Mouse (Mus musculus): ENCODE measurements around the gene Zc3h6.
"Not testable (repeated sequence)": the region's sequence is repeated elsewhere in the genome, so short reads cannot be mapped to it uniquely, and the experiment has no call there.

Gene Zc3h6

GRCm38 (mm10) chr2:128966641-128967580 lies at the start of gene Zc3h6:
TSS of gene Zc3h6 (plus strand) at chr2:128967402.
- DNase-seq: peak; percentile 99

DNA sequence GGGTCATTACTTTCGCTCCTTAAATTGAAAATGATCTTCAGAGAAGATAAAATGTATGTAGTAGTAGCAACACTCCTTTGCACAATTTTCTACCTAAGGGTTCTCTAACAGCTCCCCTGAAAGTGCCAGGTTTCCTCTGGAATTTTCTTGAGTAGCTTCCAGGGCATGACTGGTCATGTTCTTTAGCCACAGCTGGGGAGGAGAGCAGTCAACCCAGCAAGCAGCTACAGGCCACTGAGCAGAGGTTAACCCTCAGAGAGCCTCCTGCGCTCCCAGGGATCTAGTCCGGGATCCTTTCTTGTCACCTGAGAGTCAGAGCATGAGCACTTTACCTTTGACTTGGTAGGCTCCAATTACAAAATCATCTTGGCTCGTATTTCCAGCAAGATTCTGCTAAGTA lies 42.4 kb upstream of the Zc3h6 start:
- DNase-seq: no peak

DNA sequence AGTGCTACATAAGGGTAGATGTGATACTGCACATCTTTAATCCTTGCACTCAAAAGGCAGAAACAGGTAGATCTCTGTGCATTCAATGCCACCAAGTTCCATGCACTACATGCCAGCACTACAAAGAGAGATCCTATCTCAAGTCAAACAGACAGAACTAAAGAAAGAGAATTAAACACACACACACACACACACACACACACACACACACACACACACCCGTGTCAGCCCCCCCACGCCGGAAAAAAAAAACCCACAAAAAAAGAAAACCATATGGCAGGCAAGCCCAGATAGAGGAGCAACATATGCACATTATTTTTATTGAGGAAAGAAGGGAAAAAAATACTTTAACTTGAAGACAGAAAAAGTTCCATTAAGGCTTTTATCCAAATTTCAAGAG lies 38.8 kb upstream of the Zc3h6 start:
- no peak for DNase-seq

DNA sequence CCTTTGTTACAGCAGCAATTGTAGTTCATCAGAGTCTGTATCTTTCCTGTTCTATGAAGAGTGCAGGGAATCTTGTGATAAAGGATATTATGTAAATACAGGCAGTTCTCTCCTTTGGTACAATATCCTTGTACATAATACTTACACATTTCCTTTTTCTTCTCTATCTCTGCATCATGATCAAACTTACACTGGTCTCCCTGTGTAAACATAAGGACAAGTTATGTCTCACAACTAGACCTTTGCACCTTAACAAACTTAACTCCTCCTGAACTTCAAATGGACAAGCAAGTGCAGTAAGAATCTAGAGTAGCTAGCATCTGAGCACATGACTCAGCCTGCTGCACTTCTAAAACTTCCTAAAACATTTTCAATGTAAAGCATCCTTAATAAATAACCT lies 36.5 kb upstream of the Zc3h6 start:
- DNase-seq: no peak

DNA sequence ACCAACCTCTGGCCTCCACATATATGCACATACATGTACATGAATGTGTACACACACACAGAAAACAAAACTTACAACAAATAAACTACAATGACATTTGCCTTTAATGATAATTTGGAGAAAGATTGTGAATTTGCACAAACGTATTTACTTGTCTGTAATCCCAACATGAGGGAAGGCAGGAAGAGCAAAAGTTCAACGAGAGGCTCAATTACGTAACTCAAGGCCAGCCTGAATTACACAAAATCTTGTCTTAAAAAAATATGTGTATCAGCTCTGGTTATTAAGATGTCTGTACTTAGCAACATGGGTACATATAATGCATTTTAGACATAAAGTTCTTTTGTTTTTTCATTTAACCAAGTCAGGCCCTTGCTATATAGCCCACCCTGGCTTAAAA lies 30.9 kb upstream of the Zc3h6 start:
- no peak for DNase-seq

DNA sequence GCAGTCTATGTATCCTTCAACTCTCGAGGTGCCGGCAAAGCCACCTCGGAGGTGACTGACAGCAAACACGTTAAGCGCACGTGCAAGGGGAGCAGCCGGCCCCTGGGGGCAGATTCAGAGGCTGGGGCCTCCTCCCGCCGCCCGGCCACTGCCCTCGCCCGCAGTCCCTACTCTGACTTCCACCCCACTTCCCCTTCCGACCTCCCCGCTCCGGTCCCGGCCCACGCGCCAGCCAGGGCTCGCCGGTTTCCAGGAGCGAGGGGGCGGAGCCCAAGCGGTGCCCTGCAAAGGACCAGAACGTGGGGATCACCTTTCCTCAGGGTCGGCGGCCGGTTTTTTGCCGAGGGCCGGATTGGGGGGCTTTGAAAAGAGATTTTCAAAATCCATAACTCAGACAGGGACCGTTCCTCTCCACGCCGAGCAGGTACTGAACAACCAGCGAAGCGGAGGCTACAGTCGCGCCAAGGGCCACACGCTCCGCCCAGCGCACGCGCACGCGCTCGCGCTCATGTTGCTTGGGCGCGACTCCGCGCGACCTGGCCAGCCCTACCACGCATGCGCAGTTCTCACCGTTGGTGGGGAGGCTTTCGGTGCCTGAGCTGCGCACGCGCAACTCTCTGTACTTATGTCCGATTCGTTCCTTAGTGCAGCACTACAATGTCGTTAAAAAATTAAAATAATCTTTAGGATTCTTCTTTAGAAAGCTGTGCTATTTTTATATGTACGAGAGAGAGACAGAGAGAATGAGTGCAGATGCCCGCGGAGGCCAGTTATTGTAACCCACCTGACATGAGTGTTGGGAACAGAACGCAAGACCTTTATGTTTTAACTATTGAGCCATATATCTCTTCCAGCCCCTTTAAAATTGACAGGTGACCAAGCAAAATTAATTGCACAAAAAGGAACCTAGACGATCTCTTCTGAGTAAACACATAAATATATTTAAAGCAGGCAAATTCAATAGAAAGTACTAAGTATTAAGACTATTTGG lies 23.4 kb upstream of the Zc3h6 start, which contains the start of gene Zc3h8:
TSS of gene Zc3h8 (minus strand) at position 540 of the 991 bp plus-strand sequence.
- peak; percentile 97 for DNase-seq

GRCm38 (mm10) chr2:128947962-128948588 lies 19.1 kb upstream of the Zc3h6 start:
- DNase-seq: peak; percentile 18

- no peak for DNase-seq
Measured at GRCm38 (mm10) chr2:128954186-128954585, 13.0 kb upstream of the Zc3h6 start.

- DNase-seq: no peak
Measured at GRCm38 (mm10) chr2:128965505-128966105, 1.6 kb upstream of the Zc3h6 start.

- no peak for DNase-seq
Measured at GRCm38 (mm10) chr2:128966236-128966635, 966 bp upstream of the Zc3h6 start.

- DNase-seq: peak; percentile 75
Measured at GRCm38 (mm10) chr2:128967661-128968441, 649 bp downstream of the Zc3h6 start, which contains the start of gene Gm10762. TSS of gene Gm10762 (minus strand) at chr2:128967725.

DNA sequence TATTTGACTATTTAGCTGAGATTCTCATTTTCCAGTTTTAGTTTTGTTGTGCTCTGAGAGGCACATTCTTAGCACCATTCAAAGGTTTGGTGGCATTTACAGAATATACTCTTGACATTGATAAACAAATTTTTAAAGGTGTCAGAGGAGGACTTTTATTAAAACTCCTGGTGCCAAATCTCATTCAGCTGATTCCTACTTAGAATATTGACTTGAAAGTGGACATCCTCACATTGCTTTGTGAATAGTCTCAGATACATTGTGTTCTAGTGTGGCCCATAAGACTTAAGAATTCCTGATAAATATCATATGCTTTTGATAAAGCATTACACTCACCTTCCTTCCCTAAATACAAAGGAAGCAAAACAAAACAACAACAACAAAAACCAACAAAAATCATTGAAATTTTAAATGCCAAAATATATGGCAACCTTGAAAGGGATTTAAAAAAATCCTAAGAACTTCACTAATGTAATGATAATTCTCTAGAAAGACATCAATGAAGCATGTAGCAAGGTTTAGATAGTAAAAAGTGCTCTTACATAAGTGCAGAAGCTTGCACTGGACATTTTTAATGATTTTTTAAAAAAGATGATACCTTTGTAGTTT lies 1.4 kb downstream of the Zc3h6 start:
- DNase-seq: no peak

- no peak for DNase-seq
Measured at GRCm38 (mm10) chr2:128972301-128972700, 5.1 kb downstream of the Zc3h6 start.

DNA sequence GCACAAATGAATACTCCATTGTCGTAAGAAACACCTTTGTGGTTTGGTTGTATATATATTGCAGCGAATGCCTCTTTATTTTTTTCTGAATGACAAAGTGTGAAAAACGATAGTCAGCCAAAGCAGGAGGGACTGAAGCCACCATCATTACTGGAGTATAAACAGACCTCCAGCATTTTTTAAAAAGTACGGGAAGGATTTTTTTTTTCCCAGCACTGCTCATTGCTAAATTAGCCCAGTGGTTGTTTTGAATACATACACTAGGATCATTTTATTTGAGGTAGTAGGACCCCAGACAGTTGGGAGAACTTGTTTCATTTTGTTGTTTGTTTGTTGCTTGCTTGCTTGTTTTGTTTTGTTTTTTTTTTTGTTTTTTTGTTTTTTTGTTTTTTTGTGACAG lies 8.4 kb downstream of the Zc3h6 start:
- no peak for DNase-seq

DNA sequence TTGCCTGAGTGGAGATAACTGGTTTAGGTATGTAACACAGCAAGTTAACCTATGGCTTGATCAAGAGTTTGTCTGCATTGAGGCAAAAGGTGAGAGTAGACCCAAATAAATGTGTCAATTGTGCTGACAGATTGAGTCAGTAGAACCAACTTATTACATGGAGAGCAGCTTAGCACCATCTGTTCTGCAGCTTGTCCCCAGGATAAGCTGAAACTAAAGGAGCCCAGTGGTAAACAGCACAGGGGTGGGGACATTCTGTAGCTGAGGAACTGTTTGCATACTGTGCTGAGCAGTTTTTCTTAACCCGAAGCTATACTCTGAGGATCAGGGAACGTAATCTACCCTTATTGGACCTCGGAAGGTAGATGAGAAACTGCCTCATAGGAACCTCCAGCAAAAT lies 17.5 kb downstream of the Zc3h6 start:
- no peak for DNase-seq

DNA sequence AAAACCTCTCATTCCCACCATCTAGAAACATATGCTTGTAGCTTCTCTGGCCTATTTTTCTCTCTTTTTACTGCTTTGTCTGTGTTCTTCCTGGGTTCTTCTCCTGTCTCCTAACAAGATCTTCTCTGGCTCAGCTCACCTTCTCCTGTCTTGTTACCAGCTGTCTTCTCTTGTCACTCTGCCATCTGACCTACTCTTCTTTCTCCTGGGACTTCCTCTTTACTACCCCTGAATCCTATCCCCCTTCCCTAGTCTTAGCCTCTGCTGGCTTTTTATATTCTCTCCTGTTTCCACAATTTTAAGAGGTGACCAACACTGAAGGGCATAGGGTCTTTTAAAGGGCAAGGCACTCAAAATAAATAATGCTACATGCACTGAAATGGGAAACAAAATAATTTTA lies 37.7 kb downstream of the Zc3h6 start:
- DNase-seq: no peak

GRCm38 (mm10) chr2:129006194-129006749 lies 39.1 kb downstream of the Zc3h6 start:
- no peak for DNase-seq

DNA sequence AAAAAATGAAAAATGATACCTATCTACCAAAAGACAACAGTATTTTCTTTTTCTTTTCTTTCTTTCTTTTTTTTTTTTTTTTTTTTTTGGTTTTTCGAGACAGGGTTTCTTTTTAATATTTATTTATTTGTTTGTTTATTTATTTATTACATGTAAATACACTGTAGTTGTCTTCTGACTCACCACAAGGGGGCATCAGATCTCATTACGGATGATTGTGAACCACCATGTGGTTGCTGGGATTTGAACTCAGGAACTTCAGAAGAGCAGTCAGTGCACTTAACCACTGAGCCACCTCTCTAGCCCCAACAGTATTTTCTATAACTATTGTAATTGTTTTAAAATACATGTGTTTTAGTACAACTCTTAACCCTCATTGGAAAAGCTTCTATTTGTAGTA lies 41.7 kb downstream of the Zc3h6 start:
- not testable (repeated sequence) for DNase-seq

- no peak for DNase-seq
Measured at GRCm38 (mm10) chr2:129020106-129020505, 52.9 kb downstream of the Zc3h6 start.

DNA sequence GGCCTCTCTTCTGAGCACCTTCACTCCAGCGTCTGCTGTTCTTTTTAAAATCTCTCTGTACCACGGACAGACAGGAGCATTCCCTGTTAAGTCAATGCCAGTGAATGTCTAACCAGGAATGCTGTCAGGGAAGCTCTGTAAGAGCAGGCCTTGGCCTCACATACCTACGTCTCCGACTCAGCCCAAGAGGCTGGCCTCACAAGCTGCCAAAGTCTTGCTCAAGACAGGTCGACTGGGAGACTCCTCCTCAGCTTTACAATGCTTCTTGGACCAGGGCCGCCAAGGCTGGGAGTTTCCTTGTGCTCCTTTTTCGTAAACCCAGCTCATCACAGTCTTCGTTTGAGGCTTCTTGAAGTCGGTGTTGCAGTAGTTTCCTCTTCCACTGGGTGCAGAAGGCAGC lies 57.6 kb downstream of the Zc3h6 start:
- DNase-seq: no peak

- no peak for DNase-seq
Measured at GRCm38 (mm10) chr2:129035381-129035780, 68.2 kb downstream of the Zc3h6 start.

Measured in cerebellum, adult 11 months (tissue).